Mouse (Mus musculus) stomach, embryonic 15.5 days (tissue): Measurements from ENCODE around the gene Rbm25. TPM values are rescaled to one million over a fixed set of nuclear protein-coding genes. Genes with fewer than 3 reads are reported as not detected.

Experiments
- ATAC-seq: fragments of 200-750 bp; cut with Nextera tagmentation; 2 replicates; pipeline ENCODE4 v1.8.0; 2017; ENCODE audit warnings: low read depth, moderate number of reproducible peaks, moderate TSS enrichment; ENCODE audit not compliant: insufficient read depth, low FRiP score
- H3K27ac ChIP-seq: fragments of 300-500 bp; sonication (generic); 2 replicates; pipeline ENCODE4 v1.5.1; 2015; ENCODE audit warnings: mild to moderate bottlenecking, inconsistent platforms
- H3K27me3 ChIP-seq: fragments of 300-500 bp; sonication (generic); replicated peaks from 2 replicates; pipeline ENCODE4 v1.6.1; 2015; ENCODE audit warnings: inconsistent platforms
- H3K36me3 ChIP-seq: fragments of 300-500 bp; sonication (generic); 2 replicates; pipeline ENCODE4 v1.6.1; 2015; ENCODE audit warnings: inconsistent platforms
- H3K4me1 ChIP-seq: fragments of 300-500 bp; sonication (generic); 2 replicates; pipeline ENCODE4 v1.6.1; 2015; ENCODE audit warnings: inconsistent platforms
- H3K4me2 ChIP-seq: fragments of 300-500 bp; sonication (generic); 2 replicates; pipeline ENCODE4 v1.6.1; 2015; ENCODE audit warnings: mild to moderate bottlenecking, inconsistent platforms
- H3K4me3 ChIP-seq: fragments of 300-500 bp; sonication (generic); replicated peaks from 2 replicates; pipeline ENCODE4 v1.5.1; 2015; ENCODE audit warnings: inconsistent platforms
- H3K9ac ChIP-seq: fragments of 300-500 bp; sonication (generic); 2 replicates; pipeline ENCODE4 v1.6.1; 2015; ENCODE audit warnings: inconsistent platforms
- H3K9me3 ChIP-seq: fragments of 300-500 bp; sonication (generic); 2 replicates; pipeline ENCODE4 v1.6.1; 2016; ENCODE audit warnings: inconsistent platforms
- WGBS: fragments of 180-500 bp; shearing (Covaris S2); methylation state at CpG from one replicate; pipeline ENCODE4 v1.1.7; 2015; 5-methylcytosine and 5-hydroxymethylcytosine counted together
- polyA plus RNA-seq: library from polyadenylated mRNA; unstranded; fragments of >200 nt; fragmentation: Nextera tagmentation; extraction: Ambion mirVana; gene quantifications from 2 replicates; pipeline ENCODE4 v1.2.1, GENCODE M21; 2015

The Rbm25 gene
- polyA plus RNA-seq, 1 experiment from 2014 or later: 229 TPM

GRCm38 (mm10) chr12:83685466-83685865 lies 54.4 kb downstream of the Rbm25 start:
- no peak for ATAC-seq
- H3K9me3 ChIP-seq: no peaks in the 10 kb centered on the region
- no peaks in the 10 kb centered on the region for H3K27me3 ChIP-seq
- H3K4me1 ChIP-seq: peaks cover 9% of the 10 kb centered on the region; the same call in 1 of the 2 replicates
- no peak overlapping the region for H3K27ac ChIP-seq
- peaks cover 7% of the 10 kb centered on the region; the same call in 1 of the 2 replicates for H3K36me3 ChIP-seq
- 90% methylated on average over 1 of the region's 1 CpGs for WGBS
- no peak overlapping the region for H3K4me3 ChIP-seq
- no peak overlapping the region for H3K9ac ChIP-seq
- H3K4me2 ChIP-seq: no peak overlapping the region

GRCm38 (mm10) chr12:83686575-83687350 lies 55.7 kb downstream of the Rbm25 start:
- no peaks in the 10 kb centered on the region for H3K9me3 ChIP-seq
- no peak overlapping the region for H3K27ac ChIP-seq
- H3K4me1 ChIP-seq: peaks cover 9% of the 10 kb centered on the region; the same call in 1 of the 2 replicates
- H3K36me3 ChIP-seq: peaks cover 4% of the 10 kb centered on the region; the same call in 1 of the 2 replicates
- WGBS: 86% methylated on average over 9 of the region's 9 CpGs
- no peak overlapping the region for H3K4me3 ChIP-seq
- no peak overlapping the region for H3K9ac ChIP-seq
- H3K27me3 ChIP-seq: no peaks in the 10 kb centered on the region
- H3K4me2 ChIP-seq: no peak overlapping the region
- ATAC-seq: no peak

- Histone ChIP-seq H3K27ac (peak within 1 kb of the TSS; percentile 96), H3K27me3 (no peaks in the 10 kb centered on the region), H3K4me1 (peaks cover 9% of the 10 kb centered on the region; the same call in 1 of the 2 replicates), H3K9me3 (no peaks in the 10 kb centered on the region), H3K4me2 (peak within 1 kb of the TSS; percentile 65), H3K36me3 (no peaks in the 10 kb centered on the region), H3K4me3 (peak within 1 kb of the TSS; percentile 87), H3K9ac (peak within 1 kb of the TSS; percentile 86)
- WGBS: under 1% methylated on average over 38 of the region's 38 CpGs
- ATAC-seq: peak; percentile 97
These were observed 56.9 kb downstream of the Rbm25 start, which contains the start of gene Psen1 for GRCm38 (mm10) chr12:83687934-83688315. Gene Psen1, plus strand, starts transcription at chr12:83688152.

- Histone ChIP-seq H3K36me3 (no peaks in the 10 kb centered on the region), H3K9ac (peak overlapping the region; percentile 86), H3K27me3 (no peaks in the 10 kb centered on the region), H3K9me3 (no peaks in the 10 kb centered on the region), H3K4me3 (peak overlapping the region; percentile 87), H3K4me2 (peak overlapping the region; percentile 65), H3K4me1 (peaks cover 9% of the 10 kb centered on the region; the same call in 1 of the 2 replicates), H3K27ac (peak overlapping the region; percentile 96)
- WGBS: under 1% methylated on average over 49 of the region's 49 CpGs
- peak; percentile 77 for ATAC-seq
These were observed 57.5 kb downstream of the Rbm25 start for GRCm38 (mm10) chr12:83688316-83689086.

GRCm38 (mm10) chr12:83689087-83689432 lies 58.0 kb downstream of the Rbm25 start:
- Histone ChIP-seq H3K9ac (peak overlapping the region; percentile 86), H3K36me3 (no peaks in the 10 kb centered on the region), H3K27ac (peak overlapping the region; percentile 96; the same call in 1 of the 2 replicates), H3K4me2 (peak overlapping the region; percentile 65), H3K4me1 (peaks cover 9% of the 10 kb centered on the region; the same call in 1 of the 2 replicates), H3K4me3 (peak overlapping the region; percentile 87), H3K27me3 (no peaks in the 10 kb centered on the region), H3K9me3 (no peaks in the 10 kb centered on the region)
- WGBS: 19% methylated on average over 6 of the region's 6 CpGs
- ATAC-seq: no peak

GRCm38 (mm10) chr12:83694011-83694410 lies 63.0 kb downstream of the Rbm25 start:
- peaks cover 8% of the 10 kb centered on the region; the same call in 1 of the 2 replicates for H3K4me1 ChIP-seq
- H3K9me3 ChIP-seq: no peaks in the 10 kb centered on the region
- H3K36me3 ChIP-seq: no peaks in the 10 kb centered on the region
- H3K27ac ChIP-seq: no peak overlapping the region
- 84% methylated on average over 5 of the region's 5 CpGs for WGBS
- H3K27me3 ChIP-seq: no peaks in the 10 kb centered on the region
- H3K9ac ChIP-seq: no peak overlapping the region
- no peak overlapping the region for H3K4me3 ChIP-seq
- no peak overlapping the region for H3K4me2 ChIP-seq
- ATAC-seq: no peak

- no peak overlapping the region for H3K27ac ChIP-seq
- no peaks in the 10 kb centered on the region for H3K36me3 ChIP-seq
- H3K9me3 ChIP-seq: no peaks in the 10 kb centered on the region
- no peak overlapping the region for H3K4me2 ChIP-seq
- no peak overlapping the region for H3K4me3 ChIP-seq
- ATAC-seq: no peak
- no peaks in the 10 kb centered on the region for H3K27me3 ChIP-seq
- H3K9ac ChIP-seq: no peak overlapping the region
- H3K4me1 ChIP-seq: 0 out of 2 replicates have a peak, but pooled peaks cover 6% of the 10 kb centered on the region
- 81% methylated on average over 3 of the region's 3 CpGs for WGBS
These were observed 63.6 kb downstream of the Rbm25 start for GRCm38 (mm10) chr12:83694669-83695068.

GRCm38 (mm10) chr12:83698637-83699036 lies 67.6 kb downstream of the Rbm25 start:
- H3K4me2 ChIP-seq: no peak overlapping the region
- no peak overlapping the region for H3K27ac ChIP-seq
- no peak for ATAC-seq
- H3K9me3 ChIP-seq: no peaks in the 10 kb centered on the region
- WGBS: 84% methylated on average over 4 of the region's 4 CpGs
- no peaks in the 10 kb centered on the region for H3K27me3 ChIP-seq
- no peak overlapping the region for H3K9ac ChIP-seq
- H3K4me3 ChIP-seq: no peak overlapping the region
- no peaks in the 10 kb centered on the region for H3K36me3 ChIP-seq
- no peaks in the 10 kb centered on the region for H3K4me1 ChIP-seq

- no peak for ATAC-seq
- H3K9ac ChIP-seq: no peak overlapping the region
- H3K9me3 ChIP-seq: no peaks in the 10 kb centered on the region
- H3K27ac ChIP-seq: no peak overlapping the region
- 0 out of 2 replicates have a peak, but pooled peaks cover 11% of the 10 kb centered on the region for H3K36me3 ChIP-seq
- H3K4me3 ChIP-seq: no peak overlapping the region
- H3K4me2 ChIP-seq: no peak overlapping the region
- 92% methylated on average over 7 of the region's 7 CpGs for WGBS
- H3K27me3 ChIP-seq: no peaks in the 10 kb centered on the region
- H3K4me1 ChIP-seq: no peaks in the 10 kb centered on the region
These were observed 70.6 kb downstream of the Rbm25 start for GRCm38 (mm10) chr12:83701608-83702007.

GRCm38 (mm10) chr12:83702796-83703195 lies 71.8 kb downstream of the Rbm25 start:
- no peak overlapping the region for H3K4me3 ChIP-seq
- 0 out of 2 replicates have a peak, but pooled peaks cover 11% of the 10 kb centered on the region for H3K36me3 ChIP-seq
- no peak overlapping the region for H3K4me2 ChIP-seq
- 88% methylated on average over 4 of the region's 4 CpGs for WGBS
- no peak overlapping the region for H3K27ac ChIP-seq
- no peaks in the 10 kb centered on the region for H3K27me3 ChIP-seq
- ATAC-seq: no peak
- H3K9ac ChIP-seq: no peak overlapping the region
- H3K9me3 ChIP-seq: no peaks in the 10 kb centered on the region
- no peaks in the 10 kb centered on the region for H3K4me1 ChIP-seq

- Histone ChIP-seq H3K9ac (no peak overlapping the region), H3K4me2 (no peak overlapping the region), H3K4me3 (no peak overlapping the region), H3K36me3 (0 out of 2 replicates have a peak, but pooled peaks cover 11% of the 10 kb centered on the region), H3K9me3 (no peaks in the 10 kb centered on the region), H3K27ac (no peak overlapping the region), H3K4me1 (no peaks in the 10 kb centered on the region), H3K27me3 (no peaks in the 10 kb centered on the region)
- WGBS: 85% methylated on average over 4 of the region's 4 CpGs
- no peak for ATAC-seq
These were observed 75.9 kb downstream of the Rbm25 start for GRCm38 (mm10) chr12:83706951-83707350.
